26 mouse cellular contexts compared by ENCODE assay signal in genomic region chr9:70824103-70824502, GRCm38 (mm10).
DNase-seq lines count a peak whose midpoint lies in the region; ATAC-seq and TF ChIP-seq lines count a peak whose summit lies in the region.
"Had no signal": no experiment of that assay in that cellular context is flagged by ENCODE, and none has a peak within 500 bp of the region (broad histone marks: within the 10 kb centered on the region; RNA-seq: fewer than 3 reads in every experiment).

No protein-coding gene starts in this region.

- peak overlapping the region; percentile 5; the same call in 1 of the 2 replicates for H3K9ac ChIP-seq in liver, embryonic 13.5 days
- H3K9ac ChIP-seq: forebrain, postnatal 0 days; hindbrain, embryonic 15.5 days; limb, embryonic 15.5 days; lung, embryonic 14.5 days had no signal

- no peak for TF ChIP-seq CTCF in cerebellum, adult 2 months (IDR thresholded peaks at IDR 0.05; ENCODE audit: borderline replicate concordance, insufficient read depth, low read depth, low read length)

- no peaks in the 10 kb centered on the region for H3K36me3 ChIP-seq in liver, embryonic 13.5 days
- H3K36me3 ChIP-seq: hindbrain, embryonic 10.5 days; hindbrain, embryonic 15.5 days; limb, embryonic 10.5 days; limb, embryonic 15.5 days; midbrain, embryonic 10.5 days had no signal

- TF ChIP-seq POLR2A in cerebellum, adult 2 months (IDR thresholded peaks at IDR 0.05; ENCODE audit: borderline replicate concordance, insufficient read depth, low read length) = no peak

- peak overlapping the region; percentile 38 for H3K27ac ChIP-seq in liver, embryonic 13.5 days
- H3K27ac ChIP-seq in cerebellum, adult 2 months (ENCODE audit: insufficient read depth, low read length) = no peak overlapping the region
- H3K27ac ChIP-seq: hindbrain, embryonic 10.5 days; hindbrain, embryonic 15.5 days; kidney, postnatal 0 days; limb, embryonic 10.5 days; limb, embryonic 15.5 days; midbrain, embryonic 10.5 days had no signal

- no peaks in the 10 kb centered on the region for H3K9me3 ChIP-seq in liver, embryonic 13.5 days (replicated peaks)
- H3K9me3 ChIP-seq: hindbrain, embryonic 10.5 days; hindbrain, embryonic 15.5 days; limb, embryonic 10.5 days; limb, embryonic 15.5 days; midbrain, embryonic 10.5 days had no signal

- H3K27me3 ChIP-seq in liver, embryonic 13.5 days = no peaks in the 10 kb centered on the region
- H3K27me3 ChIP-seq in cerebellum, adult 2 months (ENCODE audit: control insufficient read depth, insufficient read depth, low read length) = no peaks in the 10 kb centered on the region
- H3K27me3 ChIP-seq: hindbrain, embryonic 15.5 days; limb, embryonic 15.5 days had no signal

- DNase-seq in kidney, adult 18-20 months = peak; percentile 9
- no peak for DNase-seq in kidney, adult 8-10 months
- DNase-seq in adrenal gland, postnatal 10 days = peak; percentile 33
- DNase-seq in adrenal gland, postnatal 14 days = peak; percentile 25
- DNase-seq in liver, embryonic 13.5 days = no peak
- DNase-seq in cerebellum, postnatal 36 days = no peak
- DNase-seq in cerebellum, adult 2 months = no peak
- DNase-seq: B cell, adult 2 months; cerebellum, adult 11-12 months; forebrain, postnatal 0 days; heart, postnatal 14 days; layer of hippocampus, postnatal 36 days; lung, embryonic 14.5 days; lung, postnatal 14 days; right cerebral cortex, postnatal 4 days; thymus, adult 2 months; thymus, postnatal 36 days had no signal

- WGBS in liver, embryonic 13.5 days (ENCODE audit: insufficient replicate concordance) = 73% methylated on average over 3 of the region's 3 CpGs
- 94% methylated on average over 3 of the region's 3 CpGs for WGBS in cerebellum, adult 2 months

- no peak overlapping the region for H3K4me2 ChIP-seq in liver, embryonic 13.5 days
- H3K4me2 ChIP-seq: hindbrain, embryonic 15.5 days; limb, embryonic 15.5 days; lung, embryonic 14.5 days had no signal

- no peak overlapping the region for H3K4me3 ChIP-seq in liver, embryonic 13.5 days (replicated peaks)
- no peak overlapping the region for H3K4me3 ChIP-seq in cerebellum, adult 2 months (replicated peaks; ENCODE audit: insufficient read depth, low read depth, low read length)
- H3K4me3 ChIP-seq: erythroblast, embryonic 14.5 days; hindbrain, embryonic 10.5 days; hindbrain, embryonic 15.5 days; limb, embryonic 10.5 days; limb, embryonic 15.5 days; midbrain, embryonic 10.5 days had no signal

- peaks cover 46% of the 10 kb centered on the region for H3K4me1 ChIP-seq in liver, embryonic 13.5 days (replicated peaks)
- H3K4me1 ChIP-seq in cerebellum, adult 2 months (ENCODE audit: control insufficient read depth, insufficient read depth, low read length) = no peaks in the 10 kb centered on the region
- H3K4me1 ChIP-seq: hindbrain, embryonic 15.5 days; limb, embryonic 10.5 days; limb, embryonic 15.5 days; midbrain, embryonic 10.5 days had no signal

- ATAC-seq in liver, embryonic 13.5 days (ENCODE audit: low read depth) = no peak
- ATAC-seq: forebrain, postnatal 0 days; inflammation-experienced regulatory T-cells, adult 6 months; midbrain, embryonic 16.5 days had no signal

Comparison
In these comparisons a context has a peak if more than half of its experiments do, and no peak if none do; other contexts are left out.
1. DNase-seq: peak in kidney, adult 18-20 months (single experiment), adrenal gland, postnatal 10 days (single experiment) and adrenal gland, postnatal 14 days (single experiment); none in kidney, adult 8-10 months (0 of 2), liver, embryonic 13.5 days (single experiment), cerebellum, postnatal 36 days (0 of 2) and cerebellum, adult 2 months (0 of 2).